Mouse (Mus musculus) kidney, postnatal 10 days (tissue): Measurements from ENCODE around the gene Zfp541.

Experiments
- DNase-seq: peaks from one replicate; pipeline ENCODE4 v3.0.0; 2021; ENCODE audit warnings: mixed read lengths

Gene Zfp541

DNA sequence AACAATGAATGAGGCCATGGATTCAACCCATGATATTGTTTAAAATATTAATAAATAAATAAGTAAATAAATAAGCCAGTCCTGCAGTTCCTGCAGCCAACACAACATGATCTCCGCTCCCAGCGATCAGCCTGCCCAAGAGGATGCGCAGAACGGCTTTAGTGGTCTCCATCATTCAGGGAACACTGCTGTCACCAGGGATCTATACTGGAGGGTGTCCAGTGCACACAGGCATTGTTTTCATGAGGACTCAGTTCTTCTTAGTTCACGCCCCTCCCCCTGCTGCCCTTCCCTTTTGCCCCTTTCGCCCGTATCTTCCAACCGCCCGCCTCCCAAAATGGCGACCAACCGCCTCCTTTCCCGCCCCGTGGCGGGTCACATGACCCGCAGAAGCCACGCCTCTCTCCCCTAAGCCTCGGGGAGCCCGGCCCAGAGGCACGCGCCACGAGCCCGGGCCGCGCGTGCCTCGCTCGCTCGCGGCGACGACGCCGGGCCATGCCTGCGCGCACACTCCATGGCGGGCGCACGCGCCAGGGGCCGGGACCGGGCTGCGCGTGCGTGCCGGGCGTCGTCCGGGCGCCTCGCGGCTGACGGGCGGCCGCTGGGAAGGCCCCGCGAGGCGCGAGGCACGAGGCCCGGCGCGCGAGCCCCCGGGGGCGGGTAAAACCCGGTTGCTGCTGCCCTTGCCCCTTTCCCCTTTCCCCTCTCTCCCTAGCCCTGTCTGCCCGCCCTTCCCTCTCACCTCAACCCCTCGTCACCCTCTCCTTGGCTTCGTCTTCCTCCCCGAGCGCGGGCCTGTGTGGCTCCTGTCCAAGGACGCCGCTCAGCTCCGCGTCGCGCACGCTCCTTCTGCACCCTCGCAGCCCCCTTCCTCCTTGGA is at the start of gene Zfp541:
Gene Zfp541 (plus strand): TSS at position 596 of the 880 bp plus-strand sequence.
- DNase-seq: no peak

DNA sequence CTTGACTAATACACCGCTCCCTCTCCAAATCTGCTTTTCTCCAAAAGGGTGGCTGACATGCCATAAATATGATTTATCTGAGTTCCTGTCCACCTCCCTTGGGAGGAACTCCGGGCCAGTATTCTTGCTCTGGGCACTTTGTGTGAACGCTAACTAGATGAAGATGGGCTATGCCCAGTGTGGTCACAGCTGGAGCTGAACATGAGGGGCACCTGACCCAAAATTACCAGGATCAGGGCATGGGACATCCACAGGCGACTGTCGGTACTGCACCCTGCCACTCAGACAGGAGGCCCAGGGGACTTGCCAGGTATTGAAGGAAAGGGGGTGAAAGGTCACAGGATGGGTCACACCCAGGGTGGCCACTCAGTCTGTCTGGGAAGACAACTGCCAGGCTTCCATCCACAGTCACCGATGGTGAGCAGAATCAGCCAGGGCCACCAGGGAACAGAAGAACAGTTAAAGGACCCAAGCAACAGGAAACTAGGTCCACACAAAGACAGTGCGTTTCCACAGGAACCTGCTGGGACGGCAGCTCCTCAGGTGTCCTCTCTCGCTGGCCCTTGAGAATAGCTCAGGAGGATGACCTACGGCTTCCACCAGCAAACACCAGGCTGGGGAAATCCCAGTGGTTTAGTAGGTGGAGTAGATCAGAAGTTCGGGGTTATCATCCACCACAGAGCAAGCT is 48.9 kb upstream of the Zfp541 start:
- DNase-seq: peak; percentile 60

GRCm38 (mm10) chr7:16013722-16014275 is 47.8 kb upstream of the Zfp541 start:
- no peak for DNase-seq

DNA sequence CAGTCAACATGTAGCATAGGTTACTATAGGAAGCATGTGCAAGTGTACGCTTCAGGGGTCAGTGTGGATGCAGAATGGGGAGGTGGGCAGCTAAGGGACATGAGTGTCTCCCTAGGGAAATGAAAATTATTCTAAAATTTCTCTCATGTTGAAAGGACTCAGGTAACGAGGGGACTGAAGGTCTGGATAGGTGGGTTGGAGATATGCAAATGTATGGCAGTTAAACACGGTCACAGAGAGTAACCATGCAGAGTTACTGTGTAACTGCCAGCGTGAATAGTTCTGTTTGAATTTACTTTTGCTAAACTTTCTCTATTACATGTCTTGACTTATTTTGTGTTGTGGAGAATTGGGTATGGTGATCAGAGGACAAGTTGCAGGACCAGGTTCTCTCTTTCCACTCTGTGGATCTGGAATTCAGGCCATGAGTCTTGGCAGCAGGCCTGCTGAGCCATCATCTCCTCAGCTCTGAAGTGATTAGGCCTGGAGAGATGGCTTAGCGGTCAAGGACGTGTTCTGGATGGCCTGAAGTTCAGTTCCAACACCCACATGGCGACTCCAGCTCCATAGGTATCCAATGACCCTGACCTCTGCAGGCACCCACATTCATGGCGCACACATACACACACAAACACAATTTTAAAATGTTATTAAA is 47.0 kb upstream of the Zfp541 start:
- DNase-seq: peak; percentile 51

GRCm38 (mm10) chr7:16015384-16015783 is 46.2 kb upstream of the Zfp541 start:
- DNase-seq: no peak

GRCm38 (mm10) chr7:16018016-16018810 is 43.4 kb upstream of the Zfp541 start:
- DNase-seq: peak; percentile 53

DNA sequence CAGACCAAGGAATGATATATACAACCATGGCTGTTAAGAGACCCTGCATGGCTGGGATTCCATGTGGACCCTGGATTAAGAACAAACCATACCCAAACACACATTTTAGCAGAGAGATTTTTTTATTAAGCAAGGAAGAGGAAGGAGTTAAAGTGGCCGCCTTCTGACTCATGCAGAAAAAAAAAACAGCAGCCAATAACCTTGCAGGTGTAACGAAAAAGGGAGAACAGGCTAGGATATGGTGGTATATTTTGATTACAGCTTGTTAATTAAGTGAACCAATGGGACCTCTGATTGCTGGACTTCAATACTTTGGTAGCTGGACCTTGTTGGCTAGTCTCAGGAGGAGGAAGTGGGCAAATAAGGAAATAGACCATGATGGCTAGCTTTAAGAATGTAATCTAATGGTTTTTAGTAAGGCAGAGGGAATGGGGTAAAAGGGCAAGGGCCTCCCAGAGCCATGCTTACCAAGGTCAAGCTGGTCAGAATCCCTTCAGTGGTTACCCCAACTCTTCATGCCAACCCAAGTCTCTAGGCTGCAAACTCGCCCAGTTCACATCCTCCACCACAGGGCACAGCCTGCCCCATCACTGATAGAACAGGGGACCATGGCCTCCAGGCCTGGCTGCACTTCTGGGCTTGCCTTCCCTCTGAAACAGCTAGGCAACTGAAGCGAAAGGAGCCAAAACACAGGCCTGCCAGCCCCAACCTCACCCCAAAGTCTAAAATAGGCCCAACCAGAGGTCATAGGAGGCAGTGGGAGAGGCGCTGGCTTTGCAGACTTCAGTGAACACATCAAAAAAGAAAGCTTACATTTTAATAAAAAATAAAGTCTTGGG is 42.1 kb upstream of the Zfp541 start:
- DNase-seq: no peak

DNA sequence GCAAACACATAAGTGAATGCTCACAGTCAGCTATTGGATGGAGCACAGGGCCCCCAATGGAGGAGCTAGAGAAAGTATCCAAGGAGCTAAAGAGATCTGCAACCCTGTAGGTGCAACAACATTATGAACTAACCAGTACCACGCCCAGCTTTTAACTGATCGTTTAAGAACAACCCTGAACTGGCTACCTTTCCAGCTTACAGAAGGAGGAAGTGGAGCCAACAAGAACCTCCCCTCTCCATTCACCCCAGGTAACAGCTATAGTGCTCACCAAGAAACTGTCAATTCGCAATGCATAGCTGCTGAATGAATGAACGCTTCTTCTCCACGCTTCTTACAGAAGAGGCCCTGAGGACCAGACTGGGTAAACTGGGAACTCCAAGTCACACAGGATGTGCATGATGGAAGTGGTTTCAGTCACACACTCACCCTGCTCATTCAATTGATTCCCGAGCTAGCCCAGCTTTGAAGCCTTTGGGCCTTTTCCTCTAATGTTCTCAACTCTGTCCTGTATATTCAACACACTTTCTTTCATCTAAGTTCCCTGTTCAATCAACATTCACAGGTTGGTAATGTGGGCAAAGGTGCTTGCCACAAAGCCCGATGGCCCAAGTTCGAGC is 36.9 kb upstream of the Zfp541 start:
- no peak for DNase-seq

DNA sequence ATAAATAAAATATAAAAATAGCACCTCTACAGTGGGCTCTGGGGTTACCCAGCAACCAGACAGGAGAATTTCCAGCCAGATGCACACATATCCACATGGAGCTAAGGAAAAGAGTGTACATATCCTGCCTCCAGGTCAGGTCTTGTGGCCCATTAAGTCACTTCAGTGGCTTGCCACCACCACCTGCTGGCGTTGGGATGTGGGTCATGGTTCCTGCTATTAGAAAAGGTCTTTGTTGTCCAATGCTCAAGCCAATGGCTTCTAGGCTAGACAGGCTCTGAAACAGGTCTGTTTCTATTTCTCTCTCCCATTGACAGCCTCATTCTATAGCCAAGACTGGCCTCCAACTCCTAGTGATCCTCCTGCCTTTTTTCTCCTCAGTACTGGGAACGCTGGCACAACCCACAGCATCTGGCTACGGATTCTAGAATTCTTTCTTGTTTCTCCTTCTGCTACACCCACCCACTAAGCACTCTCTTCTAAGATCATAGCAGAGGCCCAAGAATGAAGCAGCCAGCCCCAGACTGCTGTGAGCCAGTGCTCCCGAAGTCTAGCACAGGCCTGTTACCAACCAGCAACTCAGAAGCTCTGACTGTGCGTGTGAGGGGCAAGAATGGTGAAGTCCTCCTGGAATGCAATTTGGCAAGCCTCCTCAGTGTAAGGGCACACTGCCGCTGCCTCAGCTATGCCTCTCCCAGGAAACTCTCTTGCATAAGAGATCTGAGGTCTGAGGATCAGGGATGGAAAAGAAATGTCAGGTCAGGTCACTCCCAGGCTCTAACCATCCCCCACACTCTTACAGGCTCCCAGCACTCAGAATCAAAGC is 33.3 kb upstream of the Zfp541 start:
- no peak for DNase-seq

GRCm38 (mm10) chr7:16031072-16031471 is 30.5 kb upstream of the Zfp541 start:
- no peak for DNase-seq

GRCm38 (mm10) chr7:16033059-16033458 is 28.6 kb upstream of the Zfp541 start:
- no peak for DNase-seq

- no peak for DNase-seq
Measured at GRCm38 (mm10) chr7:16033580-16034461, 27.8 kb upstream of the Zfp541 start.

DNA sequence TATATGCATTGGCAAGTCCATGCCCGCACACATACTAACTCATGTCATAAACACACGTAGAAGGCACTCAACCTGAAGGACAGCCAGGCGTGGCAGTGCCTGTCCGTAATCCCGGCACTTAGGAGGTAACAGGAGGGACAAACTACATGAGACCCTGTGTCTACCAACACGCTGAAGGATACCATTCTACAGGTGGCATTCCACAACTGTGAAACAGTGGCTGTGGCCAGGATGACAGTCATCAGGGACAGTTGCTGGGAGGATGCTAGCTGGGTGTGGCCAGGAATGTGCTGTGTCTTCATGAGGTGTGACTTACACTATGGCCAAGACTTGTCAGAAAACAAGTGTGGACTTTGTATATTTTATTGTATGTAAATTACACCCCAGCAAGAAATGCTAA is 24.6 kb upstream of the Zfp541 start:
- DNase-seq: no peak

DNA sequence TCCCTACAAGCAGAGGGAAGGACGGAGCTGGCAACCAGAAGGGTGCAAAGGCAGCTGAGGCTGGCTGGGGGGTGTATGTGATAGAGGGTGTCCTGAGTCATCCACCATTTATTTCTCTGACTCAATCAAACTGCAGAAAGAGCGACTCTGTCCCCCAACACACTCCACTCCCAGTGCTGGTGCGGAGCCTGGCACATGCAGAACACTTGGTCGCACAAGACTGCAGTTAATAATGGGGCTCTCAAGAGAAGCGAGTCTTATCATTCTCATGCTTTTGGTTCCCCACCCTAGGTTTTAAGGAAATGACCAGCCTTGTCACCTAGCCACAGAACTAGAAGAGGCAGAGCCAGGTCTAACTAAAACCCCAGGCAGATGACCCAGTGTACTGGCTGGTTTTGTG is 22.3 kb upstream of the Zfp541 start:
- DNase-seq: no peak

GRCm38 (mm10) chr7:16041208-16041607 is 20.4 kb upstream of the Zfp541 start:
- no peak for DNase-seq

DNA sequence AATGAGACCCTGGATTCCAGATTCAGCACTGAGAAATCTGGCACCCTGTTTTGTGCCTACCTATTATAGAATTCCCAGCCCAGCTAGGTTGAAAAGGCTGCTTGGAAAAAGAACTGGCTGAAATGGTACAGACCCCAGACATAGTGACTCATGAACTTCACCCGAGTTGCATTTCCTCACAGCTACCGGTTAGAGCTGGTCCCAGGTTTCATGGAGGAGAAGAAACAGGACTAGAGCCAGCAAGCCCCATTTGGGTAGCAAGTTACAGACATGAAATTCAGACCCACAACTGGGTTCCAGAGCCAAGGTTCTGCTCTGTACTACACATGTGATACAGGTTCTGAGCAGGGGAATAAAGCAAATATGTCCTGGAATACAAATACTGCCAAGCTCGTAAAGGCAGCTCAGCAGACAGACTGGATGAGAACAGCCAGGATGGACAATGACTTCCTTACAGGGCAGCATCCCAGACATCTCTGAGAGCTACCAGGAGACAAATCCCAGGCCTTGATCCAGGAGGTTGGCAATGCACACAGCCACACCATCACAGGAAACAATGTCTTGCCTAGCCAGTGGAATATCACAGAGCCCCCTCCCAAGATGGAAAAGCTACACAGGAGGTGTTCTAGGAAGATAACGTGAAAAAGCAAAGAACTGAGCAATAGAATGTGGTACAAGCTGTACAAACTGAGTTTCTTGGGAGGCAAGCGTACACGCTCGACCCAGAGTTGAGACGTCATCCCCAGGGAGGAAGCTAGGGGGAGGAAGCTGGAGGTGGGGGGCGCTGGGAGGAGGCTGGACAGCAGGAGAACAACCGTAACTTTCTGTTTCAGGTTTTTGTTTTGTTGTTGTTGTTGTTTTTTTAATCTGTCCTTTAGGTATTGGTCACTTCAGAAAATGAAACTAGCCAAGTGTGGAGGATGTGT is 18.5 kb upstream of the Zfp541 start:
- DNase-seq: no peak

DNA sequence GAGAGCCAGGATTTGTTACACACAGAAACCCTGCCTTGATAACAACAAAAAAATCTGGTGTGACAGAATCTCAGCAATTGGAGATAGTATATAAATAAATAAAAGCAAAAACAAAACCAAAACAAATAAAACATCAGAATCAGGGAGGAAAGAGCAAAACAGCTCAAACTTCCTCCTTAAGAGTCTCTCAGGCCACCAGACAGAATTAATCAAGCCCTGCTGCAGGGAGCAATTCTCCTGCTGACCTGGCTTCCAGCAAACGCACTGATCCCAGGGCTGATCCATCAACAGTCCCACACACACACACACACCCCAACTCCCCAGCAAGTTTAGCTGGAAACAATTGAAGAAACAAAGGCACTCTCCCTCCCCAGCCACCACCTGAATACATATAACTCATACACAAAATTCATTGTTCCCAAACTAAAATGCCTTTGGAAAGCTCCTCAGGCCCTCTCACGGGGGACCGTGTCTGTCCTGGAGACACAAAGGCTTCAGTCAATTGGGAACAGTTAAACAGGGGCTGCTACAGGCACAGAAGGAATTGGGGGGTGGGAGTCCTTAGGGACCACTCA is 17.7 kb upstream of the Zfp541 start:
- no peak for DNase-seq

DNA sequence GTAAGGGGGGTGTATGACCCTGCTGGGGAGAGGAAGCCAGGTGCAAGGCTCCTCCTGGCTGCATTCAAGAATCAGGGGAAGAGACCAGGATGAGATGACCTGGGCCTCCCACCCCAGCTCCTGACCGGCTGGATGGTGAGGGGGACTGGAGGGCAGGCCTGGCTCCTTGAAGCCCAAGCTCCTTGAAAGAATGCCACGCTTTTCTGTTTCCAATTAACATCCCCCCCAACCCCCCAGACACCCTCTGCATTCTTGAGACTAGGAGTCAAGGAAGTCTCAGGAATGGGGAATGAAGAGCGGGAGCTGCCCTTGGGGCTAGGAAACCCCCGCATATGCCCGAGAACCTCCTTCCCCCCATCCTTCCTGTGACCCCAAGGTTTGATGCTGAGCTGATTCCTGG is 17.1 kb upstream of the Zfp541 start:
- DNase-seq: no peak
